Mouse (Mus musculus): ENCODE data around the gene Mkln1. TPM values are rescaled to one million over a fixed set of nuclear protein-coding genes. Genes with fewer than 3 reads are reported as not detected.

Gene Mkln1
- 29.6 and 31.9 TPM in 2 replicates for polyA plus RNA-seq (2012; rRNA removed)

- WGBS: under 1% methylated on average over 65 of the region's 65 CpGs
- DNase-seq (ENCODE audit: low read depth, low spot score): peak; percentile 55
Observed at GRCm38 (mm10) chr6:31398431-31399205, at the start of gene Mkln1. Mkln1 (plus strand) TSS chr6:31398735.

DNA sequence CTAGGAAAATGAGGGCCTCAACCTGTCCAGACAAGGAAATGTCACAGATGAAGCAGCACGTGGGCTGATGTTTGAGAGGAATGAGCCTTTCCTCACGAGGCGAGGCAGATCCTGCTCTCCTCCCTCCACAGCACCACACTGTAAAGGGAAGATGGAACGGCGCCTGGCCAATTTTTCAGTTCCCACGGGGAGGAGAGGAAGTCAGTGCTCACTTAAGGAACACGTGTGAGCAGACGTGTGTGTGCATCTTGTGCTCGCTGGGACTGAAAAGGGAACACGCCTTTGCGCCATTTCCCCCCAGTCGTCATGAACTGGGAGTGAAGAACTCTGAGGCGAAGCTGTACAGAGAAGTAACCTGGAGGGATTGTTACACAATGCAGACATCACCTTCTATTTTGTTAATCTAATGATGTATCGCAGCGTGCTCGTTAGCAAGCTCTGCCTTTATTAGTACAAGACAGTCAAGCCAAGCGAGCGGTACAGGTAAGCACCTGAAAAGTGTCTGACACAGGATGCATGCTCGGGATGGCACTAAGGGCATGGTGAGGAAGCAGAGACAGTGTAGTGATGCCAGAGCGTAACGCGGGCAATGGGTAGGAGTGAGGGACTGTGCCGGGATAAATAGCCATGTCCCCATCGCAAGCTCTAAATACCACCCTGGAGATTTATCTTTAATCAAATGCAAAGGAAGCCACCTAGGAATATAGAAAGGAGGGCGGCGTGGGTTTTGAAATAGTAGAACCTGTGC lies 41.9 kb upstream of the Mkln1 start:
- DNase-seq (ENCODE audit: low read depth, low spot score): no peak
- 84% methylated on average over 26 of the region's 26 CpGs for WGBS

- no peak for DNase-seq (ENCODE audit: low read depth, low spot score)
- WGBS: 71% methylated on average over 4 of the region's 4 CpGs
Observed at GRCm38 (mm10) chr6:31357286-31357685, 41.2 kb upstream of the Mkln1 start.

- 68% methylated on average over 11 of the region's 11 CpGs for WGBS
- DNase-seq (ENCODE audit: low read depth, low spot score): no peak
Observed at GRCm38 (mm10) chr6:31362617-31363016, 35.9 kb upstream of the Mkln1 start.

GRCm38 (mm10) chr6:31364399-31364798 lies 34.1 kb upstream of the Mkln1 start:
- 86% methylated on average over 3 of the region's 3 CpGs for WGBS
- no peak for DNase-seq (ENCODE audit: low read depth, low spot score)

DNA sequence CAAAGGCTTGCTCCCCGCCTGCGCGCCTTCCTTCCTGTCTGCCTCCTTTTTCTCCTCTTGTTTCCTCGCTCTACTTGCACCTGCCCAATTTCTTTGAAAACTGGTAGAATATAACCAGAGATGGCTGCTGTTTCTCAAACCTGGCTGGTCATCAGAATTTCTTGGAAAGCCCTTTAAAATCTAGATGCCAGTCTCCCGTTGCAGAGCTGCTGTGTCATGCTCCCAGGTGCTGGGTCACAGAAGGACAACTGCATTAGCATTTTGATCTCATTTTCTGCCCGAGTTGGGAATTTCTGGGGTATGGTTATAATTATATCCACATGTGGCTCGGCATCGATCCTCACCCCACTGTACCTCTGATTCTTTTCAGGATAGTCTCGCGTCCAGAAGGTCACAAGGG lies 30.6 kb upstream of the Mkln1 start:
- WGBS: 82% methylated on average over 10 of the region's 10 CpGs
- no peak for DNase-seq (ENCODE audit: low read depth, low spot score)

- DNase-seq (ENCODE audit: low read depth, low spot score): no peak
- WGBS: 39% methylated on average over 1 of the region's 1 CpGs
Observed at GRCm38 (mm10) chr6:31368559-31368958, 30.0 kb upstream of the Mkln1 start.

DNA sequence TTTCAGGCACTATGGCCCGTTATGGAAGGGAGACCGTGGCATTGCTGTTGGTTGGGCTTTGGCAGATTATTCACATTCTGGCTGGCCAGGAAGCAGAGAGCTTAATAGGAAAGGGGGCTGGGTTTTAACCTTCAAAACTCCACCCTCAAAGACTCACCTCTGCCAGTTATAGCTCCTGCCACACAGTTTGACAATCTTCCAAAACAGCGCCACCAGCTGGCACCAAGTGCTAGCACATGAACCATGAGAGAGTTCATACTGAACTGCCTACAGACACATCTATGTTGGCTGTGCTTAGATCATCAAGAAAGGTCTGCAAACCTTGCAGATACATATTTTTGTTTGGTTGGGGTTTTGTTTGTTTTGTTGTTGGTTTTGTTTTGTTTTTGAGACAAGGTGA lies 28.7 kb upstream of the Mkln1 start:
- DNase-seq (ENCODE audit: low read depth, low spot score): no peak
- 75% methylated on average over 3 of the region's 3 CpGs for WGBS

DNA sequence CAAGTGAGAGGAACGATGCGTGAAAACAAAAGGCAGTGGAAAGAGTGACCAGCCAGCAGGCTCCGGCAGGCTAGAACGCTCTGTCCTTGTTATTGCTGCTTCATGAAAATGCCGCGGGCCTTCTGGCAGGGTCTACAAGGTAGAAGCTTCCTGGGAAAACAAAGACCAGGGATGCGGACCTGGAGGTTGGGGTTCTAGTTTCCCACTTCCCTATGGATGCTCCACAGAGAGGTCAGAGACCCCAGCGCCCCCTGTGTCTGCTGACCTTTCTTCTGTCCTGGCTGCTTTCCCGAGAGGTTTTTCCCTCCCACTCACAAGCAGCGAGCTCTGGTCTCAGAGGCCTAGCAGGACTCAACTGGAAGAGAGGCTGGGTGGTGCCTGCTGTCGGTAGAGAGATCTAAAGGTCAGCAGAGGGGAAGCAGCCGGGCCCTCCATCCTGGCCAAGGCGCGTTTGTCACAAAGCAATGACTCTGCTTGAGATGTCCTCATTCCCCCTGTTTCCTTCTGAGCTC lies 27.9 kb upstream of the Mkln1 start:
- DNase-seq (ENCODE audit: low read depth, low spot score): no peak
- 72% methylated on average over 14 of the region's 14 CpGs for WGBS

DNA sequence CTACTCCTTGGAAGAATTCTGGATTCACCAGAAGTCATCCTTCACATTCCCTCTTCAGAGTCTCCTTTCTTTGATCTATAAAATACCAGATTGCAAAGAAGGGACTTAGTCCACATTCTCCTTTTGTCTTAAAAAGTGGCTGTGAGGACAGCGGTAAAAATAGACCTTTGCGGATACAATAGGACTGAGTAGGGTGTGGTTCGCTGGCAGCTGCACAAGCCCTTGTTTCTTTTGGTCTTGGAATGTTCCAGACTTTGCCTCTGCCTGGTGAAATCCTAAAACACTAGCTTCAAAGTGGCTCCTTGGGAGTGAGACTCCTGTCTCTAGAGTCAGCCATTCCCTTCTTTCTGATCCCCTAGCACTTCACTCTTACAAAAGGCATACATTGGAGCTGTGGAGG lies 27.4 kb upstream of the Mkln1 start:
- no peak for DNase-seq (ENCODE audit: low read depth, low spot score)
- WGBS: 52% methylated on average over 3 of the region's 3 CpGs

- 33% methylated on average over 3 of the region's 3 CpGs for WGBS
- no peak for DNase-seq (ENCODE audit: low read depth, low spot score)
Observed at GRCm38 (mm10) chr6:31372620-31373019, 25.9 kb upstream of the Mkln1 start.

- no peak for DNase-seq (ENCODE audit: low read depth, low spot score)
- WGBS: 89% methylated on average over 6 of the region's 6 CpGs
Observed at GRCm38 (mm10) chr6:31373084-31373673, 25.4 kb upstream of the Mkln1 start.

DNA sequence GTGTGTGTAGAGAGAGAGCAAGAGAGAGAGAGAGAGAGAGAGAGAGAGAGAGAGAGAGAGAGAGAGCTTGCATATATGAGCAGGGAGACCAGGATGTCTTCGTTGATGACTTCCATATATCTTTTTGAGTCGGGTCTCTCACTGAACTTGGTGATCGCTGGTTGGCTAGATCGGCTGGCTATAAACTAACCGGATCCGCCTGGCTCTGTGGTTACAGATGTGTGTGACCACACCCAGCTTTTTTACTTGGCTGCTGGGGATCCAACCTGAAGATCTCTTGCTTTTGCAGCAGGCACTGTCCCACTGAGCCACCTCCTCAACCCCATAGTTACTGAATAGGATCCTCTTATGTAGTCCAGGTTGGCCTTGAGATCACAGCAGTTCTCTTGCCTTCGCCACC lies 15.5 kb upstream of the Mkln1 start:
- WGBS: 65% methylated on average over 7 of the region's 7 CpGs
- DNase-seq (ENCODE audit: low read depth, low spot score): no peak

DNA sequence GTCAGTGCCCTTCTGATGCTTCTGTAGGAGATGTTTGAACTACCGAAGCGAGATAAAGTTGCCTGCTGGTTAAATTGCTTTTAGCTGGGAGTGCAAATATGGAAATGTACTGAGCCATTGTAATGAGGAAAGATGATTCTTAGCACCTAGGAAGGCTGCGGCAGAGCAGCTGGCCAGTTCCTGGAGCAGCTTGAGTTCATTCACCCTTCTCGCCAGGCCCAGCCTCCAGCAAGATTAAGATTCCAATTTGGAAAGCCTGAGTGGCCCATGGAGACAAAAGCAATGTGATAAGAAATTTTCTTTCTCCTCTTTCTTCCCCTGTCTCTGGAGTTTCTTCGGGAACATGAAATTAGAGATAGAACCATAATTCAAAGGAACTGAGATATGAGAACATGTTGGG lies 13.7 kb upstream of the Mkln1 start:
- WGBS: 63% methylated on average over 5 of the region's 5 CpGs
- no peak for DNase-seq (ENCODE audit: low read depth, low spot score)

DNA sequence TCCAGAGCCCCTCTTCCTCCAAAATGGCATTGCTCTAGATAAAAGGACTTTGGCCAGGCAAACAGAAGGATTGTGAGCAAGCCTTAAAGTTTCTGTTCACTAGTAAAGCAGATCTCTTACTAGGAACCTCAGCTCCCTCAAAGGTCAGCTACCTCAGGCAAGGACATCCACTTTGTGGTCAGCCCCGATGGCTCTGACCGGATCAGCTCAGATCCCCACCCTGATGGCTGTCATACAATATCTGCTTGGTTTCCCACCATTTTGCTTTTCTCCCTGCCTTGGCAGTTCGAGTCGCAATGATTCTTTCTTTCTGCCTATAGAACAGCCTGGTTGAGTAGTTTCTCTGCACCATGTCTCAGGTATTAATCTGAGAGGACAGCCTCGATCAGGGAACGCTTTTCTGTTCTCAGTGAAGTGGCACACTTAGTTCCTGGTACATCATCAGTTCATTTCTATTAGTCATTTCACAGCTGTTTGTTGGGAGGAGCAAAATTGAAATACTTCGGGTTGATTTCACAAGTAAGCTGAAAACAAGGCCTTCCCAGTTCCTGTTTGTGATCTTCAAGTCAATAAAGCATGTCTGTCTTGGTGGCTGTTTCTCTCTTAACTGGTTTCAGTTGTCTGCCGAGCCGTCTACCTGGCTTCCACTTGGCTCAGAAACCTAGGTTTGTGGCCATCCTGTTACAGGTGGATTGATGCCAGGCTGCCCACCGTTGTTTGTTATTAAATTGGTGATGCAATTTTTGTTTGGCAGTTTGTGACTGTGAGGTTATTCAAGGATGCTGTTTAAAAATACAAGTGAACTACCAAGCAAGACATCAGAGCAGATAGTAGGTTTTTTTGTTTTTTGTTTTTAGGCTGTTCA lies 13.0 kb upstream of the Mkln1 start:
- DNase-seq (ENCODE audit: low read depth, low spot score): no peak
- 79% methylated on average over 10 of the region's 10 CpGs for WGBS

DNA sequence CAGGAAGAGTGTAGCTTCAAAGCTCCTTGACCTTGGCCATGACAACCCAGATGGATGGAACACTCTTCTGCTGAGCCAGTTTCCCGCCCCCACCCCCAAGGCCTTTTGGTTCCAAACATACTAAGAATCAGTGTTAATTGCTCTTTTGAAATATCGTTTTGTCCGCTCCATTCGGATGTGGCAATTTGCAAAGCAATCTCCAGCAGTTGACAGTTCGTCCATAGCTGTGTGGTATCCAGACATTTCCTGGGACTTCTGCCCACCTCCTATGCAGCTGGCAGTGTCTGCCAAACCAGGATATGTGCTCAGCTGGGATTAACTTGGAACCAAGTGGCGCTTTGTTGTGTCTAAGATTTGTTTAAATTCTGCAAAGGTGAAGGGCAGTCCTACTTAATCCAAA lies 8.8 kb upstream of the Mkln1 start:
- DNase-seq (ENCODE audit: low read depth, low spot score): no peak
- WGBS: 74% methylated on average over 6 of the region's 6 CpGs

- DNase-seq (ENCODE audit: low read depth, low spot score): no peak
- 18% methylated on average over 8 of the region's 8 CpGs for WGBS
Observed at GRCm38 (mm10) chr6:31390243-31390981, 8.1 kb upstream of the Mkln1 start.

DNA sequence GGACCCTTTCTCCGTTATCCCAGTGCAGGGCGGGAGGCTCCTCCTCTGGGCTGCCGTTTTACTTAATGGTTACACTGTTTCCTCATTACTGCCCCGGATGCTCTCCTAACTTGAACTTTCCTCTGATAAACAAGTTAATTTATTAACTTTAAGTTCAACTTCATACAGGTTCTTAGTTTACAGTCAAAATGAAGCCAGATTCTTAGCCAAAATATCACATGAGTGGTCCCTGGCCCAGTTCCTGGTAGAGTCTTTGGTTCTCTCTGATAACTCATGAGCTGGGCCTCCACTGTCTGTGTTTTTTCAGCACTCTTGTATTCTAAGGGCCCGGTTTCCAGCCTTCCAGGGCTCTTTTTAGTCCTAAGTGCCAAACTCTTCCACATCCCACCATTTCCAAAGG lies 5.7 kb upstream of the Mkln1 start:
- DNase-seq (ENCODE audit: low read depth, low spot score): no peak
- 69% methylated on average over 5 of the region's 5 CpGs for WGBS

DNA sequence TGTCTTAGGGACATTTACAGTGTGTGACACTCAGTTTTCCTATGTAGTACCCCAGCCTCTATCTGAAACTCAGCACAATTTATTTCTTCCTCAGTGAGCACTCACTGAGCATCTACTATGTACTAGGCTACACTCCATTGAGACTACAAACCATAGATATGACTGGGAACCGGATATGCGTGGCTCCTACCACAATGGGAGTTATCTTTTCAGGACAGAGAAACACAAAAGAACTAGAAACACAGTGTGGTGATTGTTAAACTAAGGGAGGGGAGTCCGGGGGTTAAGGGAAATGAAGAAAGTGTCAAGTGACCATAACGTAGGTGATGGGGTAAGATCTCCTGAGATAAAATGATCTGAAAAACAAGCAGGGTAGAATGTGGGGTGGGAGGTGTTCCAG lies 2.4 kb upstream of the Mkln1 start:
- WGBS: 95% methylated on average over 4 of the region's 4 CpGs
- no peak for DNase-seq (ENCODE audit: low read depth, low spot score)

Data from large intestine, adult 2 months (tissue).